Mouse (Mus musculus) hindbrain, embryonic 15.5 days (tissue): ENCODE measurements around the gene Commd3. TPM values are rescaled to one million over a fixed set of nuclear protein-coding genes. Genes with fewer than 3 reads are reported as not detected.
A peak's percentile ranks its signal among the peaks of the same experiment; 100 is the strongest.

Experiments
- ATAC-seq: fragments of 200-750 bp; cut with Nextera tagmentation; 2 replicates; pipeline ENCODE4 v1.8.0; 2017; ENCODE audit warnings: low read depth, moderate number of reproducible peaks, moderate TSS enrichment; ENCODE audit not compliant: low FRiP score
- H3K27ac ChIP-seq: fragments of 300-500 bp; sonication (generic); replicated peaks from 2 replicates; pipeline ENCODE4 v1.5.1; 2015; ENCODE audit warnings: mild to moderate bottlenecking, inconsistent platforms
- H3K27me3 ChIP-seq: fragments of 300-500 bp; sonication (generic); 2 replicates; pipeline ENCODE4 v1.6.1; 2015; ENCODE audit warnings: control low read depth, inconsistent platforms
- H3K36me3 ChIP-seq: fragments of 300-500 bp; sonication (generic); 2 replicates; pipeline ENCODE4 v1.6.1; 2015; ENCODE audit warnings: control low read depth, inconsistent platforms
- H3K4me1 ChIP-seq: fragments of 300-500 bp; sonication (generic); replicated peaks from 2 replicates; pipeline ENCODE4 v1.6.1; 2015; ENCODE audit warnings: control low read depth, inconsistent platforms
- H3K4me2 ChIP-seq: fragments of 300-500 bp; sonication (generic); 2 replicates; pipeline ENCODE4 v1.6.1; 2015; ENCODE audit warnings: moderate library complexity, mild to moderate bottlenecking, inconsistent platforms
- H3K4me3 ChIP-seq: fragments of 300-500 bp; sonication (generic); 2 replicates; pipeline ENCODE4 v1.5.1; 2015; ENCODE audit warnings: mild to moderate bottlenecking, inconsistent platforms
- H3K9ac ChIP-seq: fragments of 300-500 bp; sonication (generic); 2 replicates; pipeline ENCODE4 v1.6.1; 2015; ENCODE audit warnings: inconsistent platforms
- H3K9me3 ChIP-seq: fragments of 300-500 bp; sonication (generic); 2 replicates; pipeline ENCODE4 v1.6.1; 2016; ENCODE audit warnings: control low read depth, inconsistent platforms
- WGBS: fragments of 180-500 bp; shearing (Covaris S2); methylation state at CpG from one replicate; pipeline ENCODE4 v1.1.7; 2015; 5-methylcytosine and 5-hydroxymethylcytosine counted together
- polyA plus RNA-seq: library from polyadenylated mRNA; unstranded; fragments of >200 nt; fragmentation: Nextera tagmentation; extraction: Ambion mirVana; gene quantifications from 2 replicates; pipeline ENCODE4 v1.2.1, GENCODE M21; 2015

Commd3 gene
- polyA plus RNA-seq, 1 experiment from 2014 or later = 174 TPM

DNA sequence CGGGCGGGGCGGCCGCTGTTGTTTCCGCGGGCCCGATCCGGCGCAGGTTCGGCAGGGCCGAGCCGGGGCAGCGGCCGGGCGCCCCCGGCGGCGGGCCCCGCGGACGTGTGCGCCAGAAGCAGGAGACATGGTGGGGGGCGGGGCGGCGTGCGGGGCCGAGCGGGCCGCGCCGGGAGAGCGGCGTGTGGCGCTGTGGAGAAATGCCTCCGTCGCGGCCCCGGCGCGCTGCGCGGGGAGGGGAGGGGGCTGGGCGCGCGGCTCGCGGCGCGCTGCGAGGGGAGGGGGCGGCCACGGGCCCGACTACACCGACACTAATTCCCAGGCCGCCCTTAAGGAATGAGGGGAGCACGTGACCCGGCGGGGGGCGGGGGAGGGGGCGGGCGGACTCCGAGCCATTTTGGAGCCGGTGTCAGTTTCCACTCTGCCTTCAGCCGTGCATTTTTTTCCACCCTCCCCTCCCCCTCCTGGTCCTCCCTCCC is 4.3 kb downstream of the Commd3 start:
- WGBS = 0% methylated on average over 25 of the region's 64 CpGs
- Histone ChIP-seq H3K4me1 (peaks cover 48% of the 10 kb centered on the region), H3K4me2 (peak overlapping the region; percentile 87), H3K9me3 (no peaks in the 10 kb centered on the region), H3K9ac (peak overlapping the region; percentile 80), H3K27me3 (peaks cover 27% of the 10 kb centered on the region), H3K4me3 (peak overlapping the region; percentile 81), H3K36me3 (no peaks in the 10 kb centered on the region), H3K27ac (peak overlapping the region; percentile 94)
- peak; percentile 87 for ATAC-seq

DNA sequence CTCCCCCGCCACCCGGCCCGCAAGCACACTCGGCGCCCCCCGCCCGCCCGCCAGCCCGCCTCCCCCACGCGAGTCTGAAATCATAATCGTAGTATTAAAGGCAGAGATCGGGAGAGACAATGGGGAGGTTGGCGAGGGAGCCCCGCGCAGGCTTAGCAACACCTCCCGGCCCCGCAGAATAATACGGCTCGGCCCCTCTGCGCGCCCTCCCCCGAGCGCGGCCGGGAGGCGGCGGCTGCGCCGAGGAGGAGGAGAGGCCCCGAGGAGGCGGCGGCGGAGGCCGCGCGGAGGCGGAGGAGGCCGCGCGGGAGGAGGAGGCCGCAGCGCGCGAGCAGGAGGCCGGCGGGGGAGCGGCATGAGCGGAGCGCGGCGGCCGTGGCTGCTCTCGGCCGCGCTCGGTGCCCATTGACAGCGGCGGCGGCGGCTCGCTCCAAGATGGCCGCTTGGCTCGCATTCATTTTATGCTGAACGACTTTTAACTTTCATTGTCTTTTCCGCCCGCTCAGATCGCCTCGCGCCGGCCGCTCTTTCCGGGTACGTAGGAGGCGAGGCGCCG is 4.8 kb downstream of the Commd3 start, which contains the start of gene Bmi1:
Gene Bmi1 (plus strand): TSS at position 83 of the 556 bp plus-strand sequence.
- under 1% methylated on average over 55 of the region's 77 CpGs for WGBS
- peak; percentile 74 for ATAC-seq
- peak within 1 kb of the TSS; percentile 94 for H3K27ac ChIP-seq
- H3K27me3 ChIP-seq = peaks cover 29% of the 10 kb centered on the region
- peak within 1 kb of the TSS; percentile 87 for H3K4me2 ChIP-seq
- H3K9ac ChIP-seq = peak within 1 kb of the TSS; percentile 80
- H3K36me3 ChIP-seq = no peaks in the 10 kb centered on the region
- no peaks in the 10 kb centered on the region for H3K9me3 ChIP-seq
- H3K4me1 ChIP-seq = peaks cover 48% of the 10 kb centered on the region
- H3K4me3 ChIP-seq = peak within 1 kb of the TSS; percentile 81

DNA sequence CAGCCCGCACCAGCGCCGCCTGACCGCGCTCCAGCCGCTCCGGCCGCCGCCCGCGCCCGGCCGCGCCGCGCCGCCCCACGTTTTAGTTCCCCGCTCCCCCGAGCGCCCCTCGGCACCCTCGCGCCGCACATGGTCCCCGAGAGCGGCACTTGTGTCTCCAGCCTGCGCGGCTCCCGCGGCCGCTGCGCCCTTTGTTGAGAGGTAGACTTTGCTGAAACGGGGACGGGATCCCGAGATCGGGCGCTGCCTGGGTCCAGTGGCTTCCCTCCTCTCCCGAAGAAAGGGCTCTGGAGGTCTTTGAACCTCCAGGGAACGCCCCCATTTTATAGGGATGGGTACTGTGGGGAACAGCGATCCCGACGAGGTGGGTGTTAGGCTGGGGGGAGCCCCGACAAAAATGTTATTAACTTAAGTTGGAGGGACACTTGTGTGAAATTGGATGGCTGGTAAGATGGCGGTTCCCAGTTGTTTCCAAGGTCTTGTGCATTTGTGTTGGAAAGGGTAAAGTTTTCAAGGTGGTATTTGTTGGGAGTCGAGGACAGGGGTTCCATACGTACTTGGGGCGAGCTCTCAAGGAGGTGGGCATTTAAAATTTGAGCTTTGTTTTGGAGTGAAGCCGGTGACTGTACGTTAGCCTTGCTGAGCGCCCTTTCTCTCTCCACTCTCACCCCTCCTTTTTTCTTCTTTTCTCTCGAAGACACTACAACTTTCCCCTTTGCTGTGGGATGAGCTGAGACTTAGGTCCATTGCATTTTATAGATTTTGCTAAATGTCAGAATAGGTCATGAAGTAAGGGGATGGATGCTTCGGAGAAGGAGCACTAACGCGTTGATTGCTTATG is 5.7 kb downstream of the Commd3 start:
- H3K4me2 ChIP-seq = peak overlapping the region; percentile 87
- peak overlapping the region; percentile 80 for H3K9ac ChIP-seq
- under 1% methylated on average over 37 of the region's 55 CpGs for WGBS
- peaks cover 36% of the 10 kb centered on the region for H3K27me3 ChIP-seq
- H3K36me3 ChIP-seq = peaks cover 4% of the 10 kb centered on the region; the same call in 1 of the 2 replicates
- H3K27ac ChIP-seq = peak overlapping the region; percentile 94; the same call in 1 of the 2 replicates
- peaks cover 47% of the 10 kb centered on the region for H3K4me1 ChIP-seq
- peak overlapping the region; percentile 81 for H3K4me3 ChIP-seq
- no peaks in the 10 kb centered on the region for H3K9me3 ChIP-seq
- ATAC-seq = peak; percentile 7

DNA sequence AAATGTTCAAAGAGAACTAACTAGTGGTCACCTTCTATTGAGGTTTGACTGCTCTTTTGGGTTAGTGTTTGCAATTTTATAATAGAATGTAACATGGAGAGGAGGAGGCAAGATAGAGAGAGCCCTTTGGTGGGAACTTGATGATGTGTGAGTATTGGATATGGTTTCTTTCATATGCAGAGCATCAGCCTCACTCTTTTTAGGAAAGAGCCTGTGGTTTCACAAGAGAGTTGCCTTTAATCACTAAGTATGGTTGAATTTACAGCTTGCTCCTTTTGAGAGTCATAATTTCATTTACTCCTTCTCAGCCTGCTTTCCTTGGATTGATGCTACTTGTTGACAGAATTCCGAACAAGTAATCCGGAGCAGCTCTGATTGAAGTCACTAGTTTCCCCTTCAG is 7.5 kb downstream of the Commd3 start:
- peaks cover 15% of the 10 kb centered on the region for H3K36me3 ChIP-seq
- no peak overlapping the region for H3K9ac ChIP-seq
- no peak for ATAC-seq
- no peaks in the 10 kb centered on the region for H3K9me3 ChIP-seq
- H3K4me1 ChIP-seq = peaks cover 33% of the 10 kb centered on the region
- 74% methylated on average over 2 of the region's 2 CpGs for WGBS
- no peak overlapping the region for H3K4me3 ChIP-seq
- peaks cover 44% of the 10 kb centered on the region for H3K27me3 ChIP-seq
- no peak overlapping the region for H3K4me2 ChIP-seq
- H3K27ac ChIP-seq = no peak overlapping the region

DNA sequence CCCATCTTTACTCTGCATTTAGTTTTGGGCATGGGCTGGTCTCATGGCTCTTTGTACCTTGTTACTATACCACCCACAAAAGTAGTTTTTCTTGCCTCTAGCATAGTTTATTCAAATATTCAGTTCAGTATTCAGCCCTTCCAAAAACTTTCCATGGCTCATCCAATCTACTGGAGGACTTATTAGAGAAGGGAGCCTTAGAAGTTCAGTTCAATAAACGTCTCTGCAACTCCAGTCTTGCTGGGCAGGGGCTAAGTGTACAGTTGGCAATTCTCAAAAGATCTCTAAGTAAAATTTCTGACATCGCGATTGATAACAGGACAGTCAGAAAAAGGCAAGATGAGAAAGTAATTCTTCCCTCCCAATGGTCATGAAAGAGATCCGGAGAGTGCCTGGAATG is 8.3 kb downstream of the Commd3 start:
- H3K4me2 ChIP-seq = peak overlapping the region; percentile 54
- no peaks in the 10 kb centered on the region for H3K9me3 ChIP-seq
- 5% methylated on average over 4 of the region's 4 CpGs for WGBS
- no peak for ATAC-seq
- peaks cover 44% of the 10 kb centered on the region for H3K27me3 ChIP-seq
- no peak overlapping the region for H3K9ac ChIP-seq
- no peak overlapping the region for H3K27ac ChIP-seq
- H3K4me3 ChIP-seq = peak overlapping the region; percentile 30
- H3K36me3 ChIP-seq = peaks cover 15% of the 10 kb centered on the region
- H3K4me1 ChIP-seq = peaks cover 33% of the 10 kb centered on the region

DNA sequence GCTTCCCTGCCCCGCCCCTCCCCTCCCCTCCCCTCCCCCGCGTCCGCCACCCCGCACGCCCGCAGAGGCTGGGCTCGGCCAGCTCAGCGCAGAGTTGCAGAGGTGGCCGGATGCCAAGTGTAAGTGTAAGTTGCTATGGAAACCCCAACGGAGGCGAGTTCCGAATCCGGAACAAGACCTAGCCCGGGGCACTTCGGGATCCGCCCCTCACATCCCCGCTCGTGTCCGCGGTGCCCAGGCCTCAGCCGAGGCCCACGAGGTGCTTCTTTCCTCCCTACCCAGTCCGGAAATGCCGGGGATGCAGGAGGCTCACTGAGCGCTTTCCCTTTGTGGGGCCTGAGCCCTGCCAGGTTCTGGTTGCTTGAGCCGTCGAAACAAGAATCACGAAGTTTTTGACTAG is 8.8 kb downstream of the Commd3 start:
- no peak for ATAC-seq
- Histone ChIP-seq H3K27ac (no peak overlapping the region), H3K4me2 (peak overlapping the region; percentile 54), H3K9ac (no peak overlapping the region), H3K9me3 (no peaks in the 10 kb centered on the region), H3K4me3 (peak overlapping the region; percentile 30), H3K4me1 (peaks cover 28% of the 10 kb centered on the region), H3K27me3 (peaks cover 47% of the 10 kb centered on the region), H3K36me3 (peaks cover 15% of the 10 kb centered on the region)
- 5% methylated on average over 27 of the region's 29 CpGs for WGBS

DNA sequence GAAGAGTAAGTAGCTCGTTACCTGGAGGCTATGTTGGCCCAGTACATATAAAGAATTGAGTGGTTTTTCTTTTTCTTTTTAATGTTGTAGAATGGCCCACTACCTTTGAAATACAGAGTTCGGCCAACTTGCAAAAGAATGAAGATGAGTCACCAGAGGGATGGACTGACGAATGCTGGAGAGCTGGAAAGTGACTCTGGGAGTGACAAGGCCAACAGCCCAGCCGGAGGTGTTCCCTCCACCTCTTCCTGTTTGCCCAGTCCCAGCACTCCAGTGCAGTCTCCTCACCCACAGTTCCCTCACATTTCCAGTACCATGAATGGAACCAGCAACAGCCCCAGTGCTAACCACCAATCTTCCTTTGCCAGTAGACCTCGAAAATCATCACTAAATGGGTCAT is 11.9 kb downstream of the Commd3 start:
- ATAC-seq = no peak
- Histone ChIP-seq H3K9me3 (no peaks in the 10 kb centered on the region), H3K9ac (no peak overlapping the region), H3K36me3 (peaks cover 15% of the 10 kb centered on the region), H3K4me1 (peaks cover 22% of the 10 kb centered on the region), H3K4me3 (no peak overlapping the region), H3K4me2 (no peak overlapping the region), H3K27ac (no peak overlapping the region), H3K27me3 (peaks cover 73% of the 10 kb centered on the region)
- WGBS = 72% methylated on average over 5 of the region's 5 CpGs

DNA sequence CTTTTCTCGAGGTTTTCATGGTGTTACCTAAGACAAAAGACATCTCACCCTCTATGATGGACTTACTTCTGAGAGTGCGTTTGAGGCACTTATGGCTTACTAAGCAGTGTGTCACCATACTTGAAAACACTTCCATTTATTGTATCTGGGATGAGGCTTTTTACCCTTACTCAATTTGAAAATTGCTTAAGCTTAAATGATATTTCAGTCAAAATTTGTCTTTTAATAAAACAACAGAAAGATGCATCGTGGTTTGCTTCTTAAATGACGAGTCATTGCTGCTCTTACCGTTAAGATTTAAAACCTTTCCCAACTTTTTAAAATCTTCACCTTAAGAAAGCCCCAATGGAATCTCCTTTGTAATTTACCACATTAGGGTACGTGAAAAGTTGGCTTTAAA is 14.2 kb downstream of the Commd3 start:
- peaks cover 21% of the 10 kb centered on the region for H3K4me1 ChIP-seq
- no peak for ATAC-seq
- WGBS = 54% methylated on average over 6 of the region's 6 CpGs
- H3K4me3 ChIP-seq = no peak overlapping the region
- no peak overlapping the region for H3K9ac ChIP-seq
- no peaks in the 10 kb centered on the region for H3K9me3 ChIP-seq
- H3K36me3 ChIP-seq = peaks cover 15% of the 10 kb centered on the region
- peaks cover 66% of the 10 kb centered on the region for H3K27me3 ChIP-seq
- H3K27ac ChIP-seq = no peak overlapping the region
- H3K4me2 ChIP-seq = no peak overlapping the region

DNA sequence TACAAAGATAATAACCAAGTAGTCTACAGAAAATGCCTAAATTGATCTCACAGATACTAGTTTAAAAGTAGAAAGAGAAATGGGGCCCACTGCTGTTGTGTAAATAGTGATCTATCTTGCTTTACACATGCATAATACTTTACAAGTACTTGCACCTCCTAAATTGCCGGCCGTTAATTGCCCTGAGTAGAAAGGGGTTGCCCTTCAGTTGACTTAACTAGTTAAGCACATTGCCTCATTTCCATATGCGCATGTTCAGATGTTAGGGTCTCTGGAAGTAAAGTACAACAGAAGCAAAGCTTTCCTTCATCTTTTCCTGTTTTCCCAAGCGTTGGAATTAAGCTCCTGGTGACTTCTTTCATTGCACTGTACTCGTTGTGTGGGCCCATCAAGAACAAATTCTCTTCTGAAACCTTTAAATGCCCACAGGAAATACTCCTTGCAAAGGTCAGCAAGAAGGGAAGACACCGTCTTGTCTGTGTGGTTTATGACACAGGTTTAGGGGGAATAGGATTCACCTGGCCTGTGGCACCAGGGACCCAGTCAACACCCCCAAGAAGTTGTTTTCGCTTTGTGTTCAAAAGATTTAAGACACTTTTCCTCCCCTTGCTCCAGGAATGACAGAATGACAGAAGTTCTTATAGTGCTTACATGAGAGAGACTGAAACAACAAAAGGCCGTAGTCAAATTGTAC is 14.8 kb downstream of the Commd3 start:
- no peak overlapping the region for H3K4me3 ChIP-seq
- H3K9me3 ChIP-seq = no peaks in the 10 kb centered on the region
- no peak for ATAC-seq
- H3K27me3 ChIP-seq = peaks cover 65% of the 10 kb centered on the region
- H3K4me2 ChIP-seq = no peak overlapping the region
- no peak overlapping the region for H3K9ac ChIP-seq
- peaks cover 21% of the 10 kb centered on the region for H3K4me1 ChIP-seq
- H3K27ac ChIP-seq = no peak overlapping the region
- H3K36me3 ChIP-seq = peaks cover 15% of the 10 kb centered on the region
- WGBS = 38% methylated on average over 8 of the region's 8 CpGs

DNA sequence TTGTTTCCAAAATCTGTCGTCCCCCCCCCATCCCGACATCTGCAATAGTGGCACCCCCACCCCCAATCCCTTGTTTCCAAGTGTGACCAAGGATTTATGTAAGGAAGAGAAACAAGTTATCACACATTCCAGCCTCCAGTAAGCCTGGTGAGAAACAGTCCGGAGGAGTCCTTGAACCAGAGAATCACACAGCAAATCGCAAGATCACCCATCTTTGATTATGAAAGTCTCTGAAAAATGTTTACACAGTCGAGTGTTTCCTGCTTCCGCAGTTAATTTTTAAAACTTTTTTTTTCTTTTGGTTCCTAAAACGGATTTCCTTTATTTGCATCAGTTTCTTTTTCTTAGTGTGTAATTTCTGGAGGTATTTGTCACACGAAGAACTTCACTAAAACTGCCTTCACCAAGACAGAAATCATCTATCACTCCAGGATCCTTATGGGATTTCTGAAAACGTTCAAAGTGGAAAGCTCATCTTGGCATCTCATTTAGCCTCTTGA is 15.5 kb downstream of the Commd3 start:
- Histone ChIP-seq H3K4me3 (no peak overlapping the region), H3K36me3 (peaks cover 12% of the 10 kb centered on the region), H3K4me2 (no peak overlapping the region), H3K4me1 (peaks cover 21% of the 10 kb centered on the region), H3K9ac (no peak overlapping the region), H3K9me3 (no peaks in the 10 kb centered on the region), H3K27ac (no peak overlapping the region), H3K27me3 (peaks cover 67% of the 10 kb centered on the region)
- WGBS = 7% methylated on average over 9 of the region's 9 CpGs
- ATAC-seq = no peak

DNA sequence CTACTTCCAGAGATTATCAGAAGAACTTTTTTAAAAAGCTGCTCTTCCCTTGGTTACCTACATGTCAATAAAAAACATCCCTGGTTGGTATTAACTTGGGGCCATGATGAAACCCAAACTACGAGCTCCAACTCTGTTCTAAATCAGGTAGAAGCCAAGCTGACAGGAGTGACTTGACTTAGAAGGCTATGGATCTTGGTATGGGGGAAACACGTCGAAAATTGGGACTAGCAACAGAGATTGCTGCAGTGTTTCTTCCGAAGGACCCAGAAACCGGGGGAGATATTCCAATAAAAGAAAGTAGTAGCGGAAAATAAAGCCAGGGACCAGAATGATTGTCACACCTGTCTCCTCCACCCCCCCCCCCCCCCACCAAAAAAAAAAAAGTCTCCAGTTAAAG is 16.1 kb downstream of the Commd3 start:
- H3K4me2 ChIP-seq = peak overlapping the region; percentile 83
- no peak overlapping the region for H3K27ac ChIP-seq
- no peak overlapping the region for H3K9ac ChIP-seq
- H3K27me3 ChIP-seq = peaks cover 68% of the 10 kb centered on the region
- 5% methylated on average over 6 of the region's 6 CpGs for WGBS
- peaks cover 8% of the 10 kb centered on the region for H3K36me3 ChIP-seq
- no peak for ATAC-seq
- peak overlapping the region; percentile 46 for H3K4me3 ChIP-seq
- peaks cover 21% of the 10 kb centered on the region for H3K4me1 ChIP-seq
- no peaks in the 10 kb centered on the region for H3K9me3 ChIP-seq

DNA sequence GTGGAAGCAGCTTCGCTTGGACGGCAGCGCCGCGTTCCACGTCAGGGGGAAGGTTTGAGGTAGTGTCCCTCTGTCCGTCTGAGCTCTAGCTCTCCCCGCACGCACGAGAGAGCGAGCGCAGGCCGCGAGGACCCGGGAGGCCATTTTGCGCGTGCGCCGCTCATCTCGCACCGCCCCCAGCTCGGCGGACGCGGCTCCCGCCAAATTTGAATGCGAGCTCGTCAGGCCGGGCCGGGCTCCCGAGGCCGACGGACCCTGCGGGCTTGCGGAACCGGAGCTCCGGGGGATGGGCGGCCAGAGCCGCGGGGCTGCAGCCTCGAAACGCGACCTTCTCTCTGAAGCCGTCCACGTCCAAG is 16.5 kb downstream of the Commd3 start:
- no peak for ATAC-seq
- WGBS = under 1% methylated on average over 45 of the region's 45 CpGs
- Histone ChIP-seq H3K9ac (no peak overlapping the region), H3K4me2 (peak overlapping the region; percentile 83), H3K27me3 (peaks cover 68% of the 10 kb centered on the region), H3K4me3 (peak overlapping the region; percentile 46), H3K27ac (no peak overlapping the region), H3K4me1 (peaks cover 21% of the 10 kb centered on the region), H3K36me3 (peaks cover 8% of the 10 kb centered on the region), H3K9me3 (no peaks in the 10 kb centered on the region)
